Mouse (Mus musculus) cerebellum, adult 9-10 months (tissue): Measurements from ENCODE around the gene Tuba3b.

ENCODE experiments used
- DNase-seq: peaks from one replicate; pipeline ENCODE4 v3.0.0; 2022

Tuba3b gene

DNA sequence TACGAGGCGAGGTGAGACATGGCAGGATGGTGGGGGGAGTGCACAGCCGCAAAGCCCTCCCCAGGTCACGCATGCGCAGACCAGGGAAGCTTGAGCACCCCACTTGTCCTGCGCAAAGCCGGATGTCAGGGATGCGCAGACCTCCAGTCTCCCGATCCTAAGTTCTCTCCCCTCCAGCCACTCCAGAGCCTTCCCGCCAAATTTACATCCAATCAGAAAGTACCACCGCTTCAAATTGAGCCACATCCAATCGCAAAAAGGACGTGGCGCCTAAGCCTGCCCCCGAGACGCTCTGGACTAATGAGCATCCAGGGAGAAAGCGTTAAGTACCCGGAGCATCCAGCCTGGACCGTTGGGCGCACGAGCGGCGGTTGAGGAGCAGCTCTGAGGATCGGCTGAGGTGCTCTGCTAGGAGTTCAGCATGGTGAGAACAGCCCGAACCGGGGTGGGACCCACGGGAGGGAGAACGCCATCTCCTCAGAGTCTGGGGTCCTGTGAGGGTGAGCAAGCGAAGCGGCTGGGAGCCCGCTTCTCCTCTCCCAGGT lies at the start of gene Tuba3b:
Tuba3b (plus strand) TSS at position 92 of the 545 bp plus-strand sequence.
- no peak for DNase-seq

DNA sequence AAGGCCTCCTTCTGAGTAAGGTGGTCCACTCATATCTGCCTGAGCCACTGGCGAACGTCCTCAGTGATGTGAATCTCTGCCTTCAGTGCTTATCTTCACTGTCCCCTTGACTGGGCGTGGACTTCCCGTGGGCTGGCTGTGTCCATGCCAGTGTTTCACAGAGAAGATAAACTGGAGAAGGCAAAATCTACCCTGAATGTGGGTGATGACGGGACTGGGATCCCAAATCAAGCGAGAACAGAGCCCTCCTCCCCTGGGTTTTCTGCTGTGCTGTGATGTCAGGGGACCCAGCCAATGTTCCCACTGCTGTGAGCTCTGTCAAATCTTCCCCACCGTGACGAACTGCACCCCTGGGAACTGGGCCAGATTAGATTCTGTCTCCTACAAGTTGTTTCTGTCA lies 48.3 kb upstream of the Tuba3b start:
- no peak for DNase-seq

DNA sequence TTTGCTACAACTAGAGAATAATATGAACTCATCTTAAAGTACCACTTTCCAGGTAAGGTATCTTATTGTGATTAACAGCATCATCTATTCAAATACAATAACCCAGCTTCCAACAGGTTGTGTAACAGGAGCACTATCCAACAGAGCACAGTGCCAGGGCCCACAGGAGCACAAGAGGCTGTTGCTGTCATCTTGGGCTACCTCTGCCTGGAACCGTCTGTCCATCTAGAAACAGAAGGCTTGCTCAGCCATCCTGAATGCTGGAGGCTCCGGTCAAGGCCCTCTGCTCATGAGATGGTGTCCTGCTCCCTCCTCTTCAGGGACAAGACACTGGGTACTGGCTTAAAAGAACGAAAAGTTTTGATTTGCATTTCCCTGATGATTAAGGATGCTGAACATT lies 47.7 kb upstream of the Tuba3b start:
- peak; percentile 48 for DNase-seq

DNA sequence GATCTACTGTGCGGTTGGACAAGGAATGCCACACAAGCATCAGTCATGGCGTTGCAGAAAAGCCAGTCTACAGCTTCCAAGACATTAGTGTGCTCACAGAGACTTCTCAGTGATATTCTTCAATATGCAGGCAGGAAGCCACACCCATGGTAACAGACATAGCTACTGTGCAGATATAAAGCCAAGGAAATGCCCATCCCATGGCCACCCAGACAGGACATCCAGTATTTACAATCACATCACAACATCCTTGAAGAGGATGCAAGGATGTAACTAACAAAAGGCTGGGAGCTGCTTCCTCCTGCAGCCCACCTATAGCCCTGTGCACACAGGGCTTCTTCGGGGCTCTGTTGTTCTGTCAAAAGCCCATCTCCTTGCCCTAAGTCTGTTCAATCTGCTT lies 46.9 kb upstream of the Tuba3b start:
- no peak for DNase-seq

DNA sequence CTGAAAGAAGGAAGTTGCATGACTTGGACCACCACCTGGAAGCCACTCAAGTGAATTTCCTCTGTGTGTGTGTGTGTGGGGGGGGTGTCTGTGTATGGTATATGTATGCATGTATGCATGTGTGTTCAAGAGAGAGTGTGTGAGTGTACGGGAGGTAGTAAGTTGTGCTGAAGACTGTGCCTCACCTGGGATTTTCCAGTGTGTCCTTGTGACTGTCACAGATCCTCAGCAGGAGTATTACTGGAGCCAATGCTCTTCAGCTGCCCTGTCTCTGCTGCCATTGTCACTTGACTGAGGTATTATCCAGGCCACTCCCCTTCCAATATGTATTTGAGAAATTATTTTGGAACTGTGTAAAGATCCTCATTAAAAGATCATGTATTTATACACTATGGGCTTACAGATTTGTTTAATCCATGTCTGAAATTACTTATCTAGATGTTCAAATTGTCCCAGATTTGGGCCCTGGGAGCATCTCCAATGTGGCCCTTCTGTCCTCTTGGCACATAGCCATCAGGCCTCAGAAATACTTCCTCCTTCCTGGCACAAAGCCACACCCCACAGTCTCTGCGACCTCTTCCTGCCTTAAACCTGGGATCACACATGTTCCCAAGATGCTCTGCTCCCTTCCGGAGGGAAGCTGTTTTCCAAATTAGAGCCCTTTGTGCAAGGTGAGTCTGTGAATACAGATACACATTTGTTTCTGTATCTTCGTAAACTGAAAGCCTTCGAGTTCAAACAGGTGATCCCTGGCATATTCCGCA lies 42.1 kb upstream of the Tuba3b start:
- DNase-seq: peak; percentile 86

DNA sequence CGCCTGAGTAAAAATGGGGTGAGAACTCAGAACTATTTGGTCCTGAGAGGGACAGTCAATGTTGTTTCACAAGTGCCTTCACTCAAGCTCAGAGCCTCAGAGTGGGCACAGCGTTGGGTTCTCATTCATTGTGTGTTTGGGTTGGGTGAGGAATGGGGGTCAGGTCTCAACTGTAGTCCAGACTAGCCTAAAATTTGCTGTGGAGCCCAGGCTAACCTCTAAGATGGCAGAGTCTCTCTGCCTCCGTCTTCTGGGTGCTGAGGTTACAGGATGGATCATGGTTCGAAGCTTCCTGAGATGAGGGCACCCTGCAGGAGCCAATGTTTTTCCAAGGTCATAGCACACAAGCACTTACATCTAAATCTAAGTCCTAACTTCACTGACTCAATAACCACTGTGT lies 38.8 kb upstream of the Tuba3b start:
- DNase-seq: no peak

DNA sequence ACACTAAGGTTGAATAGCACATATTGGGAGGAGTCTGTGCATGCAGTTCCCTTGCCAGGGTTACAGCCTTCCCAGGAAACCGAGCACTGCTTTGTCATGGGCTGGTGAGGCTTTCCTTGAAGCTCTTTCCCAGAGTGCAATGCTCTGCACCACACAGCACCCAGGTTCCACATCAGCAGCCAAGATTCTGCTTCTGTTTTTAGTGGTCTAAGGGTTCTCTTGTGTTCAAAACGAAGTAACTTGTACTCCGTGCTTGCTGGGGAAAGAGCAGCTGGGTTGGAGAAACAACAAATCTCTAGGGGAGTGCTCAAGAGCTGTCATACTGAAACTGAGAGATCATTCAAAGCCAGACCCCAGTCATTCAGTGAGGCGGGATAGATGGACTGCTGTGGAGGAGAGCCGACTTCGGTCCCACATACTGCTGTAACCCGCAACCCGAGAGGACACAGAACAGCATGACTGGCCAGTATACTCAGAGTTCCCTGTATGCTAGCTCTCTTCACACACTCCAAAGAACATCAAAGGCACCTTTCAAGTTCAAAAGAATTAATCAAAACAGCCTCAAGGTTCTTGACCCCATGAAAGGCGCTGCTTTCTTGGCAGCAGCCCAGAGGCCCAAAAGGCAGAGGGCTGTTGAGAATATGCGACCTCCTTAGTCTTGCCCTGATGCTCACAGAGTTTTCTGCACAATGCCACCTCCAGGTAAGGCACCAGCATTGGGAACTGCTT lies 36.9 kb upstream of the Tuba3b start:
- DNase-seq: no peak

DNA sequence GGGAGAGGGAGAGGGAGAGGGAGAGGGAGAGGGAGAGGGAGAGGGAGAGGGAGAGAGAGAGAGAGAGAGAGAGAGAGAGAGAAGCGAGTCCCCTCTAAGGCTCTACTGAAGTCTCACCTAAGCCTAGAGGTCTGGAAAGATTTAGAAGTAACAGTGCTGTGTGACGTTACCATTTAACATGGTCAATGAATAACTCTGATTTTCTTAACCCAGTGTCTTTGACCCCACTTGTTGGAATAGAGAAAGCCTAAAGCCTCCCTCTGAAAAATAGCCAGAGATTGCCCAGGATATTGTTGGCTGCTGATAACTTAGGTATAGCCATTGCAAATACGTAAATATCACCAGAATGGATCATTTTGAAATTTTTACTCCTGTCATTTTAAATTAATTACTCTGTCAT lies 35.8 kb upstream of the Tuba3b start:
- no peak for DNase-seq

DNA sequence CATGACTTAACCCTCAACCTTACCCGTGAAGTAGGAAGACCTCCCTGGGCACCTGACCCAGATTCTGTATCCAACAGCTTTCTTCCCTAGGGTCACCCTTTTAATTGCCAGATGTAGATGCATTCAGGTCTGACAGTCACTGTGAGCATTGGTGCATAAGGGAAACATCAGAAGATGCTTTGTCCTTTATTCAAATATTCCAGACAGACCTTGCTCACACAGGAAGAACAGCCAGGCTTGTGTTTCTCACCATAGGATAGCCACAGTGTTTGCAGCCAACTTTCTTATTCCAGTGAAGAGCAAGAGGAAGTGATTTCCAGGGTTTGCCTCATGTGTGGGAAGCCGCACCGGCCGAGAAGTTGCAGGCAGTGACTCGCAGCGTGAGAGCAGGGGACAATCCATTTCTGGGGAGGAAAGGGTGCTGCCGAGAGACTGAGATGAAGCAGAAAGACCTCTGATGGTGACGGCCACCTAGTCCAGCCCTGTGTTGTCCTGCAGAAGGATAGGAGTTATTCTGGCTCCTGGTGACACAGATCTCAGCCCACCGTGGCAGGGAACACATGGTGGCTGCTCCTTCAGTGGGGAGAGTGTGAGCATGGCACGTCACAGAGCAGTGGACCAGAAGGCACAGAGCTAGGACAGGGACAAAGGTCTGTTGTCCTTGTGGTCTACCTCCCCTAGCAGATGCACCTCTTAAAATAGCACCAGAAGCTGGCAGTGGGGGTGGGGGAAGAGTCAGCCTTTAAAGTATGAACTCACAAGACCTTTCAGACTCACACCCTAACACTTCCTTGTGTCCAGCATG lies 34.0 kb upstream of the Tuba3b start:
- no peak for DNase-seq

DNA sequence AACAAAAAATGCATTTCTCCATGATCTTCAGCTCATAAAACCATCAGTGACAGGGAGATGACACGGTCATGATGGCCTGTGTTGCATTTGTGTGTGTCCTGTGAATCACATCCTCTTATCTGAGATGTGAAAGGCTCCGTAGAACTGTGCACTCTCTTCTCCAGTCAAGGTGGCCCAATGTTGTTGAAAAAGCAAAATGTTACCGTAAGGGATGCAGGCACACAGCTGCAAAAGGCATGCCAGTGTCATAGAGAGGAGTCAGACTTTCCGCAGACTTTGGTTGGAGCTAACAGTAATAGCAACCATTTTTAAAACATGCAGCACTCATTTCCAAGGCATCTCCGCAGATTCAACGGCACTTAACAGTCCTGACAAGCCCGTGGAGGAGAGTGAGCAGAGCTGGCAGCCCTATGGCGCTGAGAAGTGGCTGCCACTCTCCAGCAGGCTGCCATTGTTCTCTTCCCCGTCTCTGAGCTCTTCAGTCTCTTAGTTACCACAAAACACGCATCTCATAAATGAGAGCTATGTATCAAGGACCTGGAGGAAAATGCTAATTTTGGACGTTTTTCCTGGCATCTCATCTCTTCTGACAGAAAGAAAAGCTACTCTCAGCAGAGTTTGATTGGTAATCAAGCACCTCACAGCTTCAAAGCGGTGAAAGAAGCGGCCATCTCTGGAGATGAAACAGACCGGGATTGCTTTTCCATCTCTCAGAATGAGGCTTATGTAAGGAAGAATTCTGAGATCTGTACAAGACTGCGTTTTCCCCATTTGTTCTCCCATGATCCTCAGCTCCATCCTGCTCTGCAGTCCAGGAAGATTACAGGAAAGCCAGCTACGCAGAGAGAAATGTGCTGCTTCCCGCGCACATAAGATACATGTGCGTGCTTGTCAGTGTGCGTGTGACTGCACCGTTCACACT lies 30.2 kb upstream of the Tuba3b start:
- no peak for DNase-seq

DNA sequence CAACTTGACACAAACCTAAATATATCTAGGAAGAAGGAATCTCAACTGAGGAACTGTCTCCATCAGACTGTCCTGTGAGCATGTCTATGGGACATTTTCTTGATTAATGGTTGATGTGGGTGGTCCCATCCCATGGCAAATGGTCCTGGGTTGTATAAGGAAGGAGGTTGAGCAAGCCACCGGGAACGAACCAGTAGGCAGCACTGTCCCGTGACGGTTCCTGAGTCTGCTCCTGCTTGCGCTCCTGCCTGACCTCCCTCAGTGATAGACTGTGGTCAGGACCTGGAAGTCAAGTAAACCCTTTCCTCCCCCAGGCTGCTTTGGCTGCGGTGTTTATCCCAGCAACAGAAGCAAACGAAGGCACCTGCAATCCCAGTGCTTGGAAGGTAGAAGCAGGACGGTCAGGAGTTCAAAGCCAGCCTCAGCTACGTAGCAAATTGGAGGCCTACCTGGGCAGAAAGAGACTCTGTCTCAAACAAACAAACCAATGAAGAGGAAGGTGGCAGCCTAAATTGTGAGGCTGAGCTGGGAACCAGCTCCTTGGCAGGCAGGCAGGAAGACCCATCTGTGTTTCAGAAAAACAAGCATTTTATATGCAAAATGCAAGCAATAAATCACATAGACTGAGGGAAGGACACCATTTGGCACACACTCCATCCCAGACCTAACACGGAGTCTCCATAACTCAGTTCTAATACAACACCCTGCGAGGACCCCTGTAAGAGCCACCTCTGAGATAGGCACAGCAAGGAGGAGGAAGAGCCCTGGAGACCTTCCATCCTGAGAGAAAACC lies 24.9 kb upstream of the Tuba3b start:
- DNase-seq: no peak

DNA sequence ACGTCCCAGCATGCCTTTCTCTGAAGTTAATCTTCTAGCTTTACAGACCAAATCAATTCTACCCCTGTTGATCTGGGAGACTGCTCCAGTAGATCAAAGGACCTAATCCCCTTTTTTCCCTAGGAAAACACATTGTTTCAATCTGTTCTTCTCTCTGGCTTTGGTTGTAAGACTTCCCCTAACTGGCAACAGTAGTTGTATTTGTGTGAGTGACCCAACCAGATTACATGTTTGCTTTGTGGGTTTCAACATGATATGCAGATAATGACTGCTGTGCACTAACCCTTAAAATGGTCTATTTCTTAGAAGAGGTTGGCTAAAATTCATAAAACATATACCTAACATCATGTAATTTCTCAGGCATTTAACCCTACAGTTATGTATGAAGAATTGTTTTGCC lies 24.0 kb upstream of the Tuba3b start:
- no peak for DNase-seq

DNA sequence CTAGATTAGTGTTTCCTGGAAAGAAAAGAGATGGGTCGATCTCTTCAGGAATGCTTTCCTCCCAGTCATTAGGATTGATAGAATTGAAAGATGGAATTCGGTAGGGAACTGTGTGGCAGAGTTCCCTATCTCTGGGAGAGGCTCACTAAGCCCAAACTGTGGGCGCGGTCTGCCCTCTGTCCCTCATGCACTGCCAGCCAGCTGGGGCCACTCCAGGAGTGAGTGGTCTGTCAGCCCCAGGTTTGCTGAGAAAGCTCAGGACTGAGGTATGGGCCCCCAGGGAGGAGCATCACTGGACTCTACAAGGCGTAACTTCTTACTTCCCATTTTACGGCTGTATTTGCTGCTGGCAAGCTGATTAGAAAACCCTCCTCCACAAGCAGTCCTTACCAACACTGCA lies 23.5 kb upstream of the Tuba3b start:
- DNase-seq: no peak

DNA sequence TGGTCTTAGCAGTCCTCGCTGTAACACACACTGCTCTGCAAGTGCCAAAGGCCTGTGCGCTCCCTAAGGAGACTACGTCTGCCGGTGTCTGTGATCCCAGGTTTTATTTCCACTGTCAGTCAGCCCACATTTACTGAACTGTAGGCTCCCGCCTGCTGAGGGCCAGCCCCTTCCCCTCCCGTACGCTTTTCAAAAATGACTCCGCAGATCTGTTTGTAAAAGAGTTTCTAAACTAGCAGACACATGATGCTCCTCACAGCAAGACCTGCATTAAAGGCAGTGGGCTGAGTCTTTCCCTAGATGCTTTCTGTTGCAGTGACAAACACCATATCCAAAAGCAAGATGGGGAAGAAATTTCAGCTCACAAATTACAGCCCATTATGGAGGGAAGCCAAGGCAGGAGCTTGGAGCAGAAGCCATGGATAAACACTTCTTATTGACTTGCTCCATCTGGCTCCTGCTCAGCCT lies 23.0 kb upstream of the Tuba3b start:
- no peak for DNase-seq

DNA sequence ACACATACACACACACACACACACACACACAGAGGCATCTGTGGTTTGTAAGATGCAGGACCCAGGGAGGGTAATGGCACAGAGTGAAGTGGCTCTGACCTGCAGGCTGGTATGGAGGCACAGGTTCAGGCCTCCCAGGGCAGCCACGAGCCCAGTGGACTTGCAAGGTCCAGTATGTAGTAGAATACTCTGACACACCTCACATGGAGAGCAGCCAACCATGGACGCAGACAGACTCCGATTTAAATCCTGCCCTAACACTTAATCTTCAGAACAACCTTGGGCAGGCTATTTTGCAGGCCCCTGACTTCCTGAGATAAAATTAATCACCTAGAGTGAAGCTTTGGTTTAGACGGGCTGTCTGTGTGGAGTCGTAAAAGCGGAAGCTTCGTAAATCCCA lies 21.6 kb upstream of the Tuba3b start:
- DNase-seq: no peak

DNA sequence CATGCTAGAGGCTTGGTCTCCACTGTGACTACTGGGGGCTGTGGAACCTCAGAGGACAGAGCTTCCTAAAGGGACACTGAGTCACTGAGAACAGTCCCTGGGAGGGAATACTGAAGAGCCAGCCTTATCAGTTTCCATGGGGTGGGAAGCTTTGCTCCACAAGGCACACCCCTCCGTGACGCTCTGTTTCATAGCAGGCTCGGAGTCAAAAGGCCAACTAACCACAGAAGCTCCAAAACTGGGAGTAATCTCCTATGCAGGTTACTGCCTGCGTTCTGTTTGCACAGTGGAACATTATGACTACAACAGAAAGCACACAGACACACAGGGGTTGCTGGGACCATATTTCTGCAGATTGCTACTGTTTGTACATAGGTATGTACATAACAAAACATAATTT lies 19.7 kb upstream of the Tuba3b start:
- DNase-seq: no peak

DNA sequence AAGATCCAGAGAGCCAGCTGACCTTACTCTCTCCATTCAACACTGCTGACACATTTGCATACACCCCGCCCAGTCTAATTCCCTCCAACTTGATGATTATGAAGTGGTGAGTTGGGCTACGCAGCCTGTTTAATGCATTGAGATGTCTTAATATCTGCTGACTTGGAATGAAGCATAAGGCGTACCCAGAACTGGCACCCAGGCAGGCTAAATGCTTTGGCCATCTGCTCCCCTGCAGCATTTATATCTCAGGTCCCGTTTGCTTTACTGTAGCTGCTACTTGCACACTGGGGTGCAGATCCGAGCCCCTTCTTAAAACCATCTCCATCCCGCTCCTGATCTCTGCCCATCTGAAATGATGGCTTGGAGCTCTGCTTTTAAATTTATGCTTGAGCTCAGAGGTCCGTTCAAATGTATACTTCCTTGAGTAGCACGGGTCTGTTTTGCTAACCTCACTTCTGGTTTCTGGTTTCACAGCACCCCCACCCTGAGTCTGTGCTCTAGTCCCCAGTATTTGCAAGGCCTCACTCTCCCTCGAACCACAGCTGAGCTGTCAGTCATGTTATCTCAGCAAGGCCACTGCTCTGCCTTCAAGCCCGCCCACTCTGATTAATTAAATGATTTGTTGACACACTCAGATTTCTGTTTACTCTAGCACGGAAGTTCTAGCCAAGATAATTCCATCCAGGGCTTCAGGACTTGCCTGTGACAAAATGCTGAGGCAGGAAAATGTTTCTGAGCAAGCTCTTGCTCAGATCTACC lies 16.6 kb upstream of the Tuba3b start:
- DNase-seq: peak; percentile 77

DNA sequence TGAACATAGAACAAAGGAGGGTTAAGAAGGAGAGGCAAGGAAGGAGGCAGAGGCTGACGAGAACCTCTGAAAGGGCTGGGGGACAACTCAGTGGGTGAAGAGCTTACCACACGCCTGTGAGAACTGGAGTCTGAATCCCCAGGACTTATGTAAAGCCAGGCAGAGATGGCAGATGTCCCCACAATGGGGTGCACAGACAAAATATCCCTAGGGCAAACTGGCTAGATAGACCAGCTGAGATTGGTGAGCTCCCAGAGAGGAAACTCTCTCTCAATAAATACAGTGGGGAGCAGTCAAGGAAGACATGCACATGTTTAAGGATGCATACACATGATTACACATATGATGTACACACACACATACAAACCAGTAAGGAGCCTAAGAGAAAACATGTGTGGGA lies 11.4 kb upstream of the Tuba3b start:
- no peak for DNase-seq

DNA sequence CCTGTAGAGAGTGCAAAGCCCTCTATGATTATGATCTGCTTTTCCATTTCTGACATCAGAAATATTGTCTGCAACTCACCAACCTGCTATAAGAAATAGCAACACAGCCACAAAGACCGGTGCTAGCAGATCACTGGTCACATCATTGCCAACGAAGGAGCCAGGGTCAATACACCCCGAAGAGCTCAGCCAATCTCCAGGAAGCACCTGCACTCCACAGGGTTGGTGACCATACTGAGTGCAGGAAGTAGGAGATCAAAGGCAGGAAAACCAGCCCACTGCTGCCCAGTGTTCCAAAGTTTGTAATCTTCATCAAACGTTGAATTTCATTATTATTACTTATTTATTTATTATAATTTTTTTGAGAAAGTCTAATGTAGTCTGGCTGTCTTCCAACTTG lies 10.9 kb upstream of the Tuba3b start:
- no peak for DNase-seq

DNA sequence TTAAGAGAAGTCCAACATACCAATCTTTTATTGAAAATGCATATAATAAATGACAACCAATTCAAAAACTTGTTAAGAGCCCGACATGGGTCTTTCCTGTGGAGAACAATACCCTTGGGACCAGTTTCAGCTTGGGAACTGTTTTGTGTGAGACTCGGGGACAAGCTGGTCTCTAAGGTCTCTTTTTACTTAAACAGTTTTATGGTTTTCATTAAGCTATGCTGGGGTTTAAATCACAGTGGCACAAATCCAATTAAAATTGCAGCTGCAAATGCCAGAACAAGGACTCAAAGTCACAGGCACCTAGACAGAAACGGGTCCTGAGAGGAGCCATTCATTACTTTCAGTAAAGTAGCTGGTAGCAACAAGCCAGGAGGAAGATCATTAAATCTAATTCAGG lies 10.4 kb upstream of the Tuba3b start:
- DNase-seq: no peak

DNA sequence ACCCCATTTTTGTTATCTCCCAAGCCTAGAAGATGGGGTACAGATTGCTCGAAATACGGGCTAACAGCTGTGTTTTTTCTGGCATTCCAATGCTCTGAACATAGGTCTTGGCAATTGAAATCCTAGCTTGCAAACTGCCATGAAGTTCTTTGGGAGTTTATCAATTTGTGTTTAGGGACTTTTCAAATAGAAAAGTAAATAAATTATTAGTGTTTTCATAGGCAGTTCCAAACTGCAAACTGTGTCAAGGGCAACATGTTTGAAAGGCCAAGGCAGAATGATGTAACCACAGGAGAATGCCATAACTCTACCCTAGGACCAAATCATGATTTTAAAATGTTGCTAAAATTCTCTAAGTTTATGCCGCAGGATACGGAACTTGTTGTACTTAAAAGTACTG lies 7.8 kb upstream of the Tuba3b start:
- DNase-seq: no peak
